Mouse (Mus musculus) liver, embryonic 14.5 days (tissue): Measurements from ENCODE around the gene Adamtsl4. TPM values are rescaled to one million over a fixed set of nuclear protein-coding genes. Genes with fewer than 3 reads are reported as not detected.
A peak's percentile ranks its signal among the peaks of the same experiment; 100 is the strongest.
"Not testable (repeated sequence)": the region's sequence is repeated elsewhere in the genome, so short reads cannot be mapped to it uniquely, and the experiment has no call there.

Experiments used
- ATAC-seq: fragments of 200-750 bp; cut with Nextera tagmentation; 2 replicates; pipeline ENCODE4 v1.8.0; 2017; ENCODE audit warnings: moderate number of reproducible peaks, mild to moderate bottlenecking, moderate library complexity; ENCODE audit not compliant: insufficient read depth
- DNase-seq, 3 experiments: peaks; one replicate each; pipeline ENCODE4 v3.0.0-alpha.2; 2012 to 2013; ENCODE audit warnings: low read depth in 3 of 3, low spot score in 3 of 3
- H3K27ac ChIP-seq: fragments of 300-500 bp; sonication (generic); 2 replicates; pipeline ENCODE4 v1.5.1; 2014; ENCODE audit warnings: moderate library complexity, mild to moderate bottlenecking, control low read depth, inconsistent platforms
- H3K27me3 ChIP-seq: fragments of 300-500 bp; sonication (generic); 2 replicates; pipeline ENCODE4 v1.6.1; 2014; ENCODE audit warnings: mild to moderate bottlenecking, low read length, moderate library complexity; ENCODE audit not compliant: control insufficient read depth, insufficient read depth
- H3K36me3 ChIP-seq: fragments of 300-500 bp; sonication (generic); replicated peaks from 2 replicates; pipeline ENCODE4 v1.6.1; 2014; ENCODE audit warnings: low read depth; ENCODE audit not compliant: control insufficient read depth, insufficient read depth
- H3K4me1 ChIP-seq, 2 experiments: fragments of 200-500 bp in 1 of 2; fragments of 300-500 bp in 1 of 2; sonication (generic) in 1 of 2; replicated peaks; 2 replicates each; pipeline ENCODE4 v1.6.1; 2012 to 2014; ENCODE audit warnings: antibody characterized with exemption in 1 of 2, inconsistent platforms in 1 of 2, low read length in 1 of 2; ENCODE audit not compliant: control insufficient read depth in 2 of 2, insufficient read depth in 2 of 2
- H3K4me2 ChIP-seq: fragments of 300-500 bp; sonication (generic); 2 replicates; pipeline ENCODE4 v1.6.1; 2014; ENCODE audit warnings: low read depth, mild to moderate bottlenecking, control low read depth, moderate library complexity
- H3K4me3 ChIP-seq, 2 experiments: fragments of 200-500 bp in 1 of 2; fragments of 300-500 bp in 1 of 2; sonication (generic) in 1 of 2; 2 replicates each; pipeline ENCODE4 v1.5.1; 2012 to 2014; ENCODE audit warnings: low read depth in 2 of 2, low read length in 2 of 2, mild to moderate bottlenecking in 2 of 2, control low read depth in 1 of 2, inconsistent platforms in 1 of 2, moderate library complexity in 1 of 2; ENCODE audit not compliant: insufficient read depth in 1 of 2
- H3K9ac ChIP-seq: fragments of 300-500 bp; sonication (generic); replicated peaks from 2 replicates; pipeline ENCODE4 v1.6.1; 2014; ENCODE audit warnings: mild to moderate bottlenecking, control low read depth, moderate library complexity
- H3K9me3 ChIP-seq: fragments of 300-500 bp; sonication (generic); 2 replicates; pipeline ENCODE4 v1.6.1; 2016; ENCODE audit warnings: low read length, mixed read lengths; ENCODE audit not compliant: control insufficient read depth
- CTCF ChIP-seq: IDR thresholded peaks from 2 replicates; pipeline ENCODE4 v1.5.1; 2016; ENCODE audit warnings: antibody characterized with exemption, low read depth, control low read depth
- EP300 ChIP-seq: IDR thresholded peaks from 2 replicates; pipeline ENCODE4 v1.6.1; 2016; ENCODE audit warnings: antibody characterized with exemption, low read depth
- WGBS: fragments of 180-500 bp; shearing (Covaris S2); extraction: QIAGEN DNeasy Blood & Tissue Kit; methylation state at CpG from one replicate; pipeline ENCODE4 v1.1.7; 2014; ENCODE audit not compliant: insufficient replicate concordance; 5-methylcytosine and 5-hydroxymethylcytosine counted together
- polyA plus RNA-seq, 2 experiments: library from polyadenylated mRNA; depleted of rRNA in 1 of 2; stranded (reverse) in 1 of 2; unstranded in 1 of 2; fragments of >200 nt; fragmentation: Nextera tagmentation in 1 of 2; extraction: Ambion mirVana in 1 of 2; gene quantifications; 2 replicates each; pipeline versions ENCODE4 v1.2.1 to v1.2.3; 2012 to 2014

The Adamtsl4 gene
- polyA plus RNA-seq, 2 experiments: 0.12 to 0.17 TPM

GRCm38 (mm10) chr3:95671201-95671600 is 16.5 kb downstream of the Adamtsl4 start:
- H3K4me3 ChIP-seq: no peak overlapping the region
- no peak overlapping the region for H3K4me2 ChIP-seq
- peaks cover 54 to 73% of the 10 kb centered on the region in 2 experiments for H3K4me1 ChIP-seq
- ATAC-seq: no peak
- 82% methylated on average over 5 of the region's 5 CpGs for WGBS
- no peak overlapping the region for H3K9ac ChIP-seq
- DNase-seq: no peak
- H3K27me3 ChIP-seq: no peaks in the 10 kb centered on the region
- H3K9me3 ChIP-seq: no peaks in the 10 kb centered on the region
- peaks cover 12% of the 10 kb centered on the region; the same call in 1 of the 2 replicates for H3K36me3 ChIP-seq
- H3K27ac ChIP-seq: peak overlapping the region; percentile 30
- TF ChIP-seq CTCF: no peak
- no peak for TF ChIP-seq EP300

DNA sequence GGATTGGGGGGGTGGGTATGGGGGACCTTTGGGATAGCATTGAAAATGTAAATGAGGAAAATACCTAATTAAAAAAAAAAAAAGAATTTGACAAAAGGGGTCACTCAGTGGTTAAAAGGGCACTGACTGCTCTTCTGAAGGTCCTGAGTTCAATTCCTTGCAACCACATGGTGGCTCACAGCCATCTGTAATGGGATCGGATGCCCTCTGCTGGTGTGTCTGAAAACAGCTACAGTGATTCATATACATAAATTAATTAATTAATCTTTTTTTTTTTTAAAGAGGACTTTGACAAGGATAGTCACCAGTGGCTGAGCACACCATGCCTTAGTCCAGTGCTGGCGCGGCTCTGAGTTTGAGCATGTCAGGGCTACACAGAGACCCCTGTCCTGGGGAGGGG is 17.3 kb downstream of the Adamtsl4 start:
- peaks cover 55 to 72% of the 10 kb centered on the region in 2 experiments for H3K4me1 ChIP-seq
- 90% methylated on average over 3 of the region's 3 CpGs for WGBS
- not testable (repeated sequence) for H3K27ac ChIP-seq, H3K27me3 ChIP-seq, H3K4me2 ChIP-seq, H3K9ac ChIP-seq, H3K4me3 ChIP-seq, ATAC-seq, DNase-seq, H3K9me3 ChIP-seq
- peak; percentile 44 for TF ChIP-seq CTCF
- H3K36me3 ChIP-seq: peaks cover 12% of the 10 kb centered on the region

DNA sequence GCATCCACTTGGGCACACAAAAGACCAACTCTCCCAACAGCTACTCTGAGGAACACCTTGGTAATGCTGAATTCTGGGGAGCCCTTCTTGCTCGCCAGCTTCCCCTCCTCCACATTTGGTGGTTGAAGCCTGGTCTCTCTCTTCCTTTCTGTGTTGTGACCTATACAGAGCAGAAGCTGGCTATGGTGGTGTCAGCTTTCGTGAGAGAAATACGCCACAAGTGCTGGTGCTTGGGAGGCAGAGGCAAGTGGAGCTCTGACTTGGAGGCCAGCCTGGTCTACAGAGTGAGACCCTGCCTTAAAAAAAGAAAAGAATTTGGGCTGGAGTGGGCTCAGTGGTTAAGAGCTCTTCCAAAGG is 18.4 kb downstream of the Adamtsl4 start:
- Histone ChIP-seq H3K4me1 (peaks cover 56 to 72% of the 10 kb centered on the region in 2 experiments), H3K27me3 (no peaks in the 10 kb centered on the region), H3K36me3 (peaks cover 20% of the 10 kb centered on the region), H3K9ac (no peak overlapping the region), H3K9me3 (no peaks in the 10 kb centered on the region), H3K4me2 (no peak overlapping the region), H3K27ac (peak overlapping the region; percentile 62), H3K4me3 (no peak overlapping the region)
- ATAC-seq (no peak), DNase-seq (no peak)
- TF ChIP-seq EP300 (no peak), CTCF (no peak)
- 82% methylated on average over 3 of the region's 3 CpGs for WGBS

GRCm38 (mm10) chr3:95668589-95669308 is 19.0 kb downstream of the Adamtsl4 start:
- peaks cover 25% of the 10 kb centered on the region for H3K36me3 ChIP-seq
- H3K9ac ChIP-seq: no peak overlapping the region
- no peak for TF ChIP-seq CTCF
- no peak for TF ChIP-seq EP300
- peaks cover 54 to 75% of the 10 kb centered on the region in 2 experiments for H3K4me1 ChIP-seq
- ATAC-seq: no peak
- peak overlapping the region; percentile 62 for H3K27ac ChIP-seq
- no peak overlapping the region for H3K4me3 ChIP-seq
- DNase-seq: no peak
- WGBS: 71% methylated on average over 7 of the region's 7 CpGs
- H3K4me2 ChIP-seq: no peak overlapping the region
- no peaks in the 10 kb centered on the region for H3K9me3 ChIP-seq
- no peaks in the 10 kb centered on the region for H3K27me3 ChIP-seq

GRCm38 (mm10) chr3:95668026-95668425 is 19.7 kb downstream of the Adamtsl4 start:
- Histone ChIP-seq H3K9ac (no peak overlapping the region), H3K36me3 (peaks cover 33% of the 10 kb centered on the region), H3K27me3 (no peaks in the 10 kb centered on the region), H3K4me1 (peaks cover 52 to 74% of the 10 kb centered on the region in 2 experiments), H3K4me3 (no peak overlapping the region), H3K9me3 (no peaks in the 10 kb centered on the region), H3K4me2 (no peak overlapping the region; the same call in 1 of the 2 replicates), H3K27ac (peak overlapping the region; percentile 62)
- no peak for TF ChIP-seq CTCF
- no peak for TF ChIP-seq EP300
- WGBS: 45% methylated on average over 7 of the region's 7 CpGs
- DNase-seq (no peak), ATAC-seq (no peak)
